Mouse (Mus musculus) kidney, postnatal 4 days (tissue): ENCODE measurements at regions not wholly inside any gene's neighbourhood (a gene's known extent, or its start where the extent isn't known, plus 50 kb on each side); places are given as distances from the start of the nearest gene placed in this dataset.
"Not testable (repeated sequence)": the region's sequence is repeated elsewhere in the genome, so short reads cannot be mapped to it uniquely, and the experiment has no call there.

ENCODE experiments used
- DNase-seq, 2 experiments: peaks; one replicate each; pipeline ENCODE4 v3.0.0; 2021; ENCODE audit warnings: mixed read lengths in 2 of 2

GRCm38 (mm10) chrX:70871209-70871608 lies 178.8 kb upstream of the Mamld1 start:
- peak in 1 of 2 experiments; percentile 3 for DNase-seq

GRCm38 (mm10) chrX:70881326-70881725 lies 168.7 kb upstream of the Mamld1 start:
- DNase-seq, result no peak

GRCm38 (mm10) chrX:70883461-70883860 lies 166.6 kb upstream of the Mamld1 start:
- no peak for DNase-seq

- no peak for DNase-seq
These were observed 155.5 kb upstream of the Mamld1 start for GRCm38 (mm10) chrX:70894517-70894916.

GRCm38 (mm10) chrX:70895554-70895953 lies 154.5 kb upstream of the Mamld1 start:
- no peak for DNase-seq

- peak; percentile 7 to 37 for DNase-seq
These were observed 152.8 kb upstream of the Mamld1 start for GRCm38 (mm10) chrX:70897110-70897721.

GRCm38 (mm10) chrX:70898836-70899235 lies 151.2 kb upstream of the Mamld1 start:
- DNase-seq, result not testable (repeated sequence)

GRCm38 (mm10) chrX:70899720-70900479 lies 150.2 kb upstream of the Mamld1 start:
- no peak for DNase-seq

GRCm38 (mm10) chrX:70925646-70926045 lies 124.4 kb upstream of the Mamld1 start:
- DNase-seq, result no peak

- DNase-seq, result no peak
These were observed 118.1 kb upstream of the Mamld1 start for GRCm38 (mm10) chrX:70931944-70932343.

- no peak for DNase-seq
These were observed 104.7 kb upstream of the Mamld1 start for GRCm38 (mm10) chrX:70945382-70945781.

- peak; percentile 32 to 62 for DNase-seq
These were observed 104.0 kb upstream of the Mamld1 start for GRCm38 (mm10) chrX:70946052-70946451.

GRCm38 (mm10) chrX:70949232-70949631 lies 100.8 kb upstream of the Mamld1 start:
- DNase-seq, result no peak

GRCm38 (mm10) chrX:70953022-70953421 lies 97.0 kb upstream of the Mamld1 start:
- no peak for DNase-seq
